Mouse (Mus musculus) kidney, postnatal 10 days (tissue): ENCODE measurements around the gene Tas2r117.
A peak's percentile ranks its signal among the peaks of the same experiment; 100 is the strongest.

Experiments
- DNase-seq: peaks from one replicate; pipeline ENCODE4 v3.0.0; 2021; ENCODE audit warnings: mixed read lengths

The Tas2r117 gene

GRCm38 (mm10) chr6:132802518-132802917, at the start of gene Tas2r117:
Tas2r117 (plus strand) TSS chr6:132802818.
- no peak for DNase-seq

DNA sequence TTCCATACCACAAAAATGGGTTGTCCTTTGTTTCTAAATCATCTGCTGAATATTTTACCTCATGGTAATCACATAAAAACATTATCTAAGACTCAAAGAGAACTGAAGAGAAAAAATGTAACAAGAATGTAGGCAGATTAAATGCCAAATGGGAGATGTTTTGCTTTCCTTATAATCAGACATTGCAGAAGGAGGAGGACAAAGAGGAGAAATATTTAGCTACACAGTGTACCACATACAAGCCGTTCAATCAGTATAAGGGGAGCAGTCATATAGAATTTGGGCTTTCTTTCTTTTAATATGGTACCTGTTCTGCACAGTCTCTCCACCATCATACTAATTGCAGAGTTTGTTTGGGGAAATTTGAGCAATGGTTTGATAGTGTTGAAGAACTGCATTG, 48.2 kb upstream of the Tas2r117 start, which contains the start of gene Tas2r124:
Gene Tas2r124, plus strand, starts transcription at position 301 of the 400 bp plus-strand sequence.
- DNase-seq = no peak

GRCm38 (mm10) chr6:132761831-132762230, 40.8 kb upstream of the Tas2r117 start, which contains the start of gene Tas2r102:
Tas2r102 (plus strand) TSS chr6:132762131.
- DNase-seq = no peak

DNA sequence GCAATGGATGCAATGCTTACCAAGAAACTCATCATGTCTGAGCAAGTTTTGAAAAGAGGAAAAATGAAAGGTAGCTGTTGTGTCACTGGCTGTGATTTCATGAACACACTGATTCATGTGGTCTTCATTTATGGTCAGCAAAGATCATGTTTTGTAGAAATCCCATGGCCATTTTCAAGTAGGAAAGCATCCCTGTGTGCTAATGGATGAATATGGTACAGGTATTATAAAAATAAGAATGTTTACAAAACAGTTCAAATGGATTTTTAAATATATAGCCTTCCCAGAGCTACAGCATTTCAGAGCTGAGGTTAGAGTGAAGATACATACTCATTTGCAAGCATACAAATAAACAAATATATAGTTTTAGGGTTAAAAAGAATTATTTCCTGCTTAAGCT, 24.6 kb upstream of the Tas2r117 start, which contains the start of gene Tas2r136:
Gene Tas2r136, minus strand, starts transcription at position 101 of the 400 bp plus-strand sequence.
- DNase-seq = no peak

- DNase-seq = peak; percentile 11
Observed at GRCm38 (mm10) chr6:132795393-132795792, 7.2 kb upstream of the Tas2r117 start.

DNA sequence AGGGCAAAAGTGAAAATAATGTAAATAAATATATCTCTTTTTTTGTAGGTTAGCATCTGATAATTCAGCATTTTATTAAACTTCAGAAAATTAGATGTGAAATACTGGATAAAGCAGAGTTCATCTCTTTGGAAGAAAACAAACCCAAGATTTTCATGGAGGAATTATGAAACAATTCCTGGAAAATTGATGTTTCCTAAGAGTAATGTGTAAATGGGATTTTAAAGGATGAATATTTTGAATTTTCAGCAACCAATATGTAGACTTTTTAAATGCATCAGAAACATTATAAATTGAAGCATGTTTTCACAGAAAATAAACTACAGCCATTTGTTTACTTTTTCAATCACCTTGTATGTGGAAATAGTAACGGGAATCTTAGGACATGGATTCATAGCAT, 44.2 kb downstream of the Tas2r117 start, which contains the start of gene Tas2r123:
Gene Tas2r123, plus strand, starts transcription at position 301 of the 400 bp plus-strand sequence.
- no peak for DNase-seq
